Mouse (Mus musculus): ENCODE results near the gene Btbd11.

DNA sequence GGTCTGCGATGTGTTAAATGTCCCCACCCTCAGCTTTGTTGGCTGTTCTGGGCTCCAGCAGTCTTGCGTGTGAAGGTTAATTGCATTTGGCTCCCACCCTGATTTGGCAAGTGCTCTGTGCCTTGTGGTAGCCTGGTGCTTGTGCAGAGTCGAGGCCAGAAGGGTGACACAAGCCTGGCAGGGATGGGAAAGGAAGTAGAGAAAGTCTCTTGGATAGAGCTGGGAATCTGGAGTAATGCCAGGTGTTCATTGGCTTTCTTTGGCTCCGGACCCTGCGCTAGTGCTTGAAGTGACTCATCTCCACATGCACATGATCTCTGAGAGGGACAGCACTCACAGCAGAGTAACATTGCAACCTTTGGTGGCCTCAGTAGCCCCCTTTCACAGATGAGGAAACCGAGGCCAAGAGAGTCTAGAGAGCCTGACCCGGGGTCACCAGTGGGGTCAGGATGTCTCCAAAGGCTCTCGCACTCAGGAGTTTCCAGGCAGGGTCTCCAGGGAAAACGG lies 211.5 kb downstream of the Btbd11 start:
- no peak for TF ChIP-seq CTCF (IDR thresholded peaks at IDR 0.05; ENCODE audit: borderline replicate concordance, insufficient read depth, low read depth, low read length)
- no peak for TF ChIP-seq POLR2A (IDR thresholded peaks at IDR 0.05; ENCODE audit: borderline replicate concordance, insufficient read depth, low read length)

All from cerebellum, adult 2 months (tissue).